In the genomic region with DNA sequence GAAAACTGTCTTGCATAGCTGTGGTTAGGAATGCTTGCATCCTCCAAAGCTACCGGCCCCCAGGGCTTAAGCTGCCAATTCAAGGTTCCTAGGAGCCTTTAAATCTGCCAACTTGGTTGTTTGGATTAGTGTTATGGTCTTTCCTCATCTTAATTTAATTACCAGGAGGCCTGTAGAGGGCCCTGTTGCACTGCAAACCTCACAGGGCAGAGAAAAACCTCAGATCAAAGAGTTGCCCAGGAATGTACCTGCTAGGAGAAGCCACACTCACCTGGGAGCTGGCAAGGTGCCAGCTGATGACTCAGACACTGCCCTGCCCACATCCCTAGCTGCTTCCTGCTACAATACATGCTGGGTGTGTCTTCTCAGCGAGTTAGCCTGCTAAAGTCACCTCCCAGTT, we compare ENCODE assay signal across 9 mouse cellular contexts. TPM values are rescaled to one million over a fixed set of nuclear protein-coding genes. Genes with fewer than 3 reads are reported as not detected.
DNase-seq lines count a peak whose midpoint lies in the region; ATAC-seq lines count a peak whose summit lies in the region.
"Had no signal": no experiment of that assay in that cellular context is flagged by ENCODE, and none has a peak within 500 bp of the region (broad histone marks: within the 10 kb centered on the region; RNA-seq: fewer than 3 reads in every experiment).

No protein-coding gene starts in this region.

- no peaks in the 10 kb centered on the region for H3K27me3 ChIP-seq in forebrain, embryonic 16.5 days (replicated peaks; ENCODE audit: control insufficient read depth, insufficient read depth, low read length)
- H3K27me3 ChIP-seq: heart, embryonic 13.5 days had no signal

- no peak overlapping the region for H3K27ac ChIP-seq in forebrain, embryonic 16.5 days (ENCODE audit: low read length)
- H3K27ac ChIP-seq: heart, embryonic 13.5 days had no signal

- no peak overlapping the region for H3K4me2 ChIP-seq in forebrain, embryonic 16.5 days (ENCODE audit: low read length)
- H3K4me2 ChIP-seq: heart, embryonic 13.5 days had no signal

- no peak overlapping the region for H3K9ac ChIP-seq in forebrain, embryonic 16.5 days (replicated peaks; ENCODE audit: low read depth, low read length)
- H3K9ac ChIP-seq: heart, embryonic 13.5 days had no signal

- no peak for ATAC-seq in monocyte, adult 5-6 weeks (replicated peaks; ENCODE audit: insufficient number of reproducible peaks, low FRiP score, low TSS enrichment, poor library complexity, severe bottlenecking)
- no peak for ATAC-seq in forebrain, embryonic 16.5 days

- no peaks in the 10 kb centered on the region for H3K4me1 ChIP-seq in forebrain, embryonic 16.5 days (replicated peaks; ENCODE audit: control insufficient read depth, insufficient read depth, low read length)

- H3K4me3 ChIP-seq in forebrain, embryonic 16.5 days (replicated peaks; ENCODE audit: low read length): no peak overlapping the region
- H3K4me3 ChIP-seq: heart, embryonic 13.5 days had no signal

- no peaks in the 10 kb centered on the region for H3K9me3 ChIP-seq in forebrain, embryonic 16.5 days (ENCODE audit: control insufficient read depth, low read length)
- H3K9me3 ChIP-seq: heart, embryonic 13.5 days had no signal

- DNase-seq in right cerebral cortex, postnatal 10 days (ENCODE audit: low spot score in 2 of 2): peak; percentile 21 to 24
- DNase-seq in right cerebral cortex, postnatal 36 days (ENCODE audit: low spot score in 2 of 2): no peak
- peak; percentile 61 to 65 for DNase-seq in cerebellum, postnatal 10 days
- DNase-seq in kidney, adult 8-10 months: peak; percentile 19 to 29
- DNase-seq in lung, postnatal 25 days (ENCODE audit: low spot score): peak; percentile 61

- H3K36me3 ChIP-seq in forebrain, embryonic 16.5 days (ENCODE audit: control insufficient read depth, insufficient read depth): no peaks in the 10 kb centered on the region
- H3K36me3 ChIP-seq: heart, embryonic 13.5 days had no signal

- WGBS in forebrain, embryonic 16.5 days: 15% methylated on average over 2 of the region's 2 CpGs

RNA-seq across cellular contexts. Expression of a gene that starts 11.3 kb away (rescaled TPM):
- not detected in 3 replicates for total RNA-seq in monocyte, adult 5-6 weeks (2017)
- 0.31 TPM in 1 of 2 replicates, not detected in the other for polyA plus RNA-seq in forebrain, embryonic 16.5 days (2015; fragmentation: Nextera tagmentation; extraction: Ambion mirVana)

RNA-seq across cellular contexts. Expression of a gene that starts 35.9 kb away (rescaled TPM):
- total RNA-seq in monocyte, adult 5-6 weeks (2017): not detected in 3 replicates
- not detected in 2 replicates for polyA plus RNA-seq in forebrain, embryonic 16.5 days (2015; fragmentation: Nextera tagmentation; extraction: Ambion mirVana)
- polyA plus RNA-seq: neural tube, embryonic 14.5 days had no signal

Comparison
In these comparisons a context has a peak if more than half of its experiments do, and no peak if none do; other contexts are left out.
1. DNase-seq: peak in right cerebral cortex, postnatal 10 days (2 of 2), cerebellum, postnatal 10 days (2 of 2), kidney, adult 8-10 months (2 of 2) and lung, postnatal 25 days (single experiment); none in right cerebral cortex, postnatal 36 days (0 of 2).